In genomic region chr11:76482697-76483096, GRCm38 (mm10) we compare ENCODE assay signal across 13 mouse cellular contexts.
DNase-seq lines count a peak whose midpoint lies in the region; ATAC-seq and TF ChIP-seq lines count a peak whose summit lies in the region.
"Had no signal": no experiment of that assay in that cellular context is flagged by ENCODE, and none has a peak within 500 bp of the region (broad histone marks: within the 10 kb centered on the region; RNA-seq: fewer than 3 reads in every experiment).

No protein-coding gene starts in this region.

- 36% methylated on average over 5 of the region's 5 CpGs for WGBS in forebrain, embryonic 10.5 days
- 54% methylated on average over 5 of the region's 5 CpGs for WGBS in forebrain, postnatal 0 days
- WGBS in liver, adult 2 months: 80% methylated on average over 5 of the region's 5 CpGs
- 54% methylated on average over 5 of the region's 5 CpGs for WGBS in embryonic facial prominence, embryonic 13.5 days
- 82% methylated on average over 5 of the region's 5 CpGs for WGBS in cerebellum, adult 2 months

- TF ChIP-seq POLR2A in liver, adult 2 months (IDR thresholded peaks at IDR 0.05; ENCODE audit: extremely low read depth, insufficient read depth, low read length): no peak
- TF ChIP-seq POLR2A in cerebellum, adult 2 months (IDR thresholded peaks at IDR 0.05; ENCODE audit: borderline replicate concordance, insufficient read depth, low read length): no peak

- no peaks in the 10 kb centered on the region for H3K9me3 ChIP-seq in forebrain, embryonic 10.5 days
- H3K9me3 ChIP-seq in forebrain, postnatal 0 days (ENCODE audit: low read length): no peaks in the 10 kb centered on the region
- H3K9me3 ChIP-seq in embryonic facial prominence, embryonic 13.5 days: no peaks in the 10 kb centered on the region
- H3K9me3 ChIP-seq: forebrain, embryonic 15.5 days; hindbrain, embryonic 12.5 days; neural tube, embryonic 12.5 days had no signal

- peaks cover 25% of the 10 kb centered on the region for H3K36me3 ChIP-seq in forebrain, embryonic 10.5 days (replicated peaks)
- peaks cover 27% of the 10 kb centered on the region for H3K36me3 ChIP-seq in forebrain, postnatal 0 days (ENCODE audit: insufficient read depth)
- H3K36me3 ChIP-seq in liver, adult 2 months (ENCODE audit: control insufficient read depth, insufficient read depth, low read length): no peaks in the 10 kb centered on the region
- H3K36me3 ChIP-seq in embryonic facial prominence, embryonic 13.5 days: peaks cover 59% of the 10 kb centered on the region

- ATAC-seq in forebrain, postnatal 0 days: no peak
- ATAC-seq in embryonic facial prominence, embryonic 13.5 days (ENCODE audit: insufficient number of reproducible peaks, insufficient read depth, low FRiP score, low TSS enrichment, low read depth): no peak
- peak; percentile 42 for ATAC-seq in megakaryocyte, adult 5-6 weeks (ENCODE audit: poor library complexity, severe bottlenecking)
- ATAC-seq: forebrain, embryonic 15.5 days had no signal

- H3K4me3 ChIP-seq in forebrain, embryonic 10.5 days: no peak overlapping the region
- no peak overlapping the region for H3K4me3 ChIP-seq in forebrain, postnatal 0 days (ENCODE audit: low read depth, low read length)
- H3K4me3 ChIP-seq in liver, adult 2 months (ENCODE audit: insufficient read depth, low read depth, low read length): no peak overlapping the region
- H3K4me3 ChIP-seq in embryonic facial prominence, embryonic 13.5 days: no peak overlapping the region
- no peak overlapping the region for H3K4me3 ChIP-seq in cerebellum, adult 2 months (replicated peaks; ENCODE audit: insufficient read depth, low read depth, low read length)
- H3K4me3 ChIP-seq: forebrain, embryonic 15.5 days; hindbrain, embryonic 12.5 days; neural tube, embryonic 12.5 days had no signal

- DNase-seq in forebrain, embryonic 10.5 days (ENCODE audit: extremely low spot score, low spot score): no peak
- DNase-seq in forebrain, postnatal 0 days: no peak
- no peak for DNase-seq in liver, adult 2 months (ENCODE audit: extremely low read depth, low read depth, low spot score)
- no peak for DNase-seq in liver
- DNase-seq in cerebellum, adult 2 months: no peak
- no peak for DNase-seq in adipocyte (ENCODE audit: low spot score)
- DNase-seq: cerebellum, adult 11 months; right cerebral cortex, postnatal 4 days had no signal

- H3K27me3 ChIP-seq in forebrain, embryonic 10.5 days (ENCODE audit: poor library complexity, severe bottlenecking): 0 out of 2 replicates have a peak, but pooled peaks cover 4% of the 10 kb centered on the region
- H3K27me3 ChIP-seq in forebrain, postnatal 0 days (ENCODE audit: insufficient read depth, low read length): no peaks in the 10 kb centered on the region
- no peaks in the 10 kb centered on the region for H3K27me3 ChIP-seq in liver, adult 2 months (ENCODE audit: control insufficient read depth, insufficient read depth, low read length)
- H3K27me3 ChIP-seq in embryonic facial prominence, embryonic 13.5 days: no peaks in the 10 kb centered on the region
- H3K27me3 ChIP-seq in cerebellum, adult 2 months (ENCODE audit: control insufficient read depth, insufficient read depth, low read length): no peaks in the 10 kb centered on the region
- H3K27me3 ChIP-seq: forebrain, embryonic 15.5 days; hindbrain, embryonic 12.5 days; neural tube, embryonic 12.5 days had no signal

- no peak overlapping the region for H3K9ac ChIP-seq in forebrain, postnatal 0 days
- H3K9ac ChIP-seq in liver, adult 2 months (ENCODE audit: low read depth, low read length): no peak overlapping the region
- H3K9ac ChIP-seq in embryonic facial prominence, embryonic 13.5 days: no peak overlapping the region; the same call in 1 of the 2 replicates
- H3K9ac ChIP-seq: forebrain, embryonic 15.5 days; hindbrain, embryonic 12.5 days; neural tube, embryonic 12.5 days had no signal

- H3K79me2 ChIP-seq in liver, adult 2 months (ENCODE audit: control insufficient read depth, insufficient read depth, low read length): no peaks in the 10 kb centered on the region

- peaks cover 27% of the 10 kb centered on the region for H3K4me1 ChIP-seq in forebrain, embryonic 10.5 days
- no peaks in the 10 kb centered on the region; the same call in 1 of the 2 replicates for H3K4me1 ChIP-seq in forebrain, postnatal 0 days (ENCODE audit: insufficient read depth)
- H3K4me1 ChIP-seq in liver, adult 2 months (ENCODE audit: control insufficient read depth, insufficient read depth, low read length): no peaks in the 10 kb centered on the region
- H3K4me1 ChIP-seq in embryonic facial prominence, embryonic 13.5 days: peaks cover 22% of the 10 kb centered on the region
- no peaks in the 10 kb centered on the region for H3K4me1 ChIP-seq in cerebellum, adult 2 months (ENCODE audit: control insufficient read depth, insufficient read depth, low read length)

- 0 out of 2 replicates have a peak overlapping the region, but pooled peaks have one; percentile 11 for H3K27ac ChIP-seq in forebrain, embryonic 10.5 days
- H3K27ac ChIP-seq in forebrain, postnatal 0 days (ENCODE audit: low read depth, low read length): no peak overlapping the region
- H3K27ac ChIP-seq in liver, adult 2 months (replicated peaks; ENCODE audit: insufficient read depth, low read depth, low read length): peak overlapping the region; percentile 34
- H3K27ac ChIP-seq in embryonic facial prominence, embryonic 13.5 days: peak overlapping the region; percentile 55
- H3K27ac ChIP-seq in cerebellum, adult 2 months (ENCODE audit: insufficient read depth, low read length): no peak overlapping the region
- H3K27ac ChIP-seq: forebrain, embryonic 15.5 days; hindbrain, embryonic 12.5 days; neural tube, embryonic 12.5 days had no signal

- H3K4me2 ChIP-seq in forebrain, postnatal 0 days (ENCODE audit: low read depth): no peak overlapping the region
- H3K4me2 ChIP-seq in embryonic facial prominence, embryonic 13.5 days: no peak overlapping the region
- H3K4me2 ChIP-seq: forebrain, embryonic 15.5 days; hindbrain, embryonic 12.5 days; neural tube, embryonic 12.5 days had no signal

- TF ChIP-seq CTCF in forebrain, postnatal 0 days (IDR thresholded peaks at IDR 0.05; ENCODE audit: low read depth): no peak
- TF ChIP-seq CTCF in liver, adult 2 months (IDR thresholded peaks at IDR 0.05; ENCODE audit: low read depth, low read length): no peak
- TF ChIP-seq CTCF in cerebellum, adult 2 months (IDR thresholded peaks at IDR 0.05; ENCODE audit: borderline replicate concordance, insufficient read depth, low read depth, low read length): no peak

Comparison
In these comparisons a context has a peak if more than half of its experiments do, and no peak if none do; other contexts are left out.
1. H3K27ac ChIP-seq: peak in forebrain, embryonic 10.5 days (single experiment), liver, adult 2 months (single experiment) and embryonic facial prominence, embryonic 13.5 days (single experiment); none in forebrain, postnatal 0 days (single experiment) and cerebellum, adult 2 months (single experiment).